ENCODE assay signal across 8 mouse cellular contexts in the genomic region with DNA sequence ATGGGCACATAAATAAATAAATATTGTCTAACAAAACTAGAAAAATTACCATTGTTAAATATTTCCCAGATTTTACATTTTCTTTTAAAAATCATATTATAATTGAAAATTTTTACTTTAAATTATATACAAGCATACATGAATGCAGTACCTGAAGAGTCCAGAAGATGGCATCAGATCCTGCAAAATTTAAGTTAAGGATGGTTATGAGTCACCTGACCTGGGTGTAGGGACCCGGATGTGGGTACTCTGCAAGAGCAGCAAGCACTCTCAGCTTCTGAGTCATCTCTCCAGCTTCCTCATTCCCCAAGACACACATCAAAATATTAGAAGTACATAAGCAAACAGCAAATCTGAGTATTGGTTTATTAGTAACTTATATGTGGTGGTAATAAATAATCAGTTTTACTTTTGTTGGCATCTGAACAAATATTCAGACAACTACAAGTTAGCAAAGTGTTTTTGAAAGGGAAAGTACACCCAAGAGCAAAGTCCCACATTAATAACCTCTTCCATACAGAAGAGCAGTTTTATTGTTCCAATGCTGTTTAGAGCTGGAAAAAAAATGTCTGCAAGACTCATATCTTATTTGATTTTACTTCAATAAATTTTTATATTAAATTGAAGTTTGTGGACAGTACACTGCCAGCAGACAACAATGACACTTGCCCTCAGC. TPM values are rescaled to one million over a fixed set of nuclear protein-coding genes. Genes with fewer than 3 reads are reported as not detected.
DNase-seq lines count a peak whose midpoint lies in the region; ATAC-seq and TF ChIP-seq lines count a peak whose summit lies in the region.

No protein-coding gene starts in this region.

- intact Hi-C loops in heart, adult 2 months (cut with DNase I), result loop anchor here (1.0 to 2.0 kb wide), 3 partner anchors 51 to 393 kb away; a partner anchor contains a TSS
- intact Hi-C loops in heart, postnatal 36 days (cut with DNase I), result loop anchor here (1.0 to 5.0 kb wide), 3 partner anchors 51 to 393 kb away; a partner anchor contains a TSS

- TF ChIP-seq CTCF in heart, adult 2 months (IDR thresholded peaks at IDR 0.05), result peak; percentile 82

- H3K27ac ChIP-seq in heart, adult 2 months, result no peak overlapping the region
- no peak overlapping the region for H3K27ac ChIP-seq in midbrain, embryonic 14.5 days (replicated peaks; ENCODE audit: low read depth, low read length)
- no peak overlapping the region for H3K27ac ChIP-seq in forebrain, embryonic 14.5 days (ENCODE audit: low read depth, low read length)

- ATAC-seq in megakaryocyte progenitor cell, adult 5-6 weeks (replicated peaks; ENCODE audit: poor library complexity), result peak; percentile 92
- ATAC-seq in midbrain, embryonic 14.5 days (ENCODE audit: low FRiP score, low TSS enrichment), result no peak
- ATAC-seq in forebrain, embryonic 14.5 days, result no peak

- WGBS in heart, adult 2 months, result 59% methylated on average over 1 of the region's 1 CpGs
- WGBS in midbrain, embryonic 14.5 days, result 51% methylated on average over 1 of the region's 1 CpGs
- WGBS in forebrain, embryonic 14.5 days, result 66% methylated on average over 1 of the region's 1 CpGs

- no peaks in the 10 kb centered on the region for H3K27me3 ChIP-seq in heart, adult 2 months (ENCODE audit: control insufficient read depth, insufficient read depth, low read length)
- H3K27me3 ChIP-seq in midbrain, embryonic 14.5 days (ENCODE audit: control insufficient read depth, insufficient read depth, low read length), result no peaks in the 10 kb centered on the region
- no peaks in the 10 kb centered on the region for H3K27me3 ChIP-seq in forebrain, embryonic 14.5 days (replicated peaks; ENCODE audit: control insufficient read depth, insufficient read depth, low read length)

- no peak for TF ChIP-seq EP300 in heart, adult 2 months (IDR thresholded peaks at IDR 0.05; ENCODE audit: insufficient read depth, low read depth, low read length)

- no peak overlapping the region for H3K4me2 ChIP-seq in midbrain, embryonic 14.5 days (ENCODE audit: low read length)
- no peak overlapping the region for H3K4me2 ChIP-seq in forebrain, embryonic 14.5 days (ENCODE audit: low read length)

- H3K9me3 ChIP-seq in midbrain, embryonic 14.5 days (ENCODE audit: control insufficient read depth, low read length), result no peaks in the 10 kb centered on the region
- no peaks in the 10 kb centered on the region for H3K9me3 ChIP-seq in forebrain, embryonic 14.5 days (replicated peaks; ENCODE audit: control insufficient read depth, low read length)

- H3K4me1 ChIP-seq in heart, adult 2 months (ENCODE audit: control insufficient read depth, insufficient read depth, low read length), result peaks cover 2% of the 10 kb centered on the region
- H3K4me1 ChIP-seq in midbrain, embryonic 14.5 days (ENCODE audit: control insufficient read depth, insufficient read depth, low read length), result no peaks in the 10 kb centered on the region
- H3K4me1 ChIP-seq in forebrain, embryonic 14.5 days (ENCODE audit: control insufficient read depth, insufficient read depth, low read length), result no peaks in the 10 kb centered on the region

- no peak overlapping the region for H3K4me3 ChIP-seq in heart, adult 2 months
- H3K4me3 ChIP-seq in midbrain, embryonic 14.5 days (replicated peaks; ENCODE audit: low read depth, low read length), result no peak overlapping the region
- no peak overlapping the region for H3K4me3 ChIP-seq in forebrain, embryonic 14.5 days (ENCODE audit: low read depth, low read length)

- DNase-seq in heart, adult 2 months, result no peak
- DNase-seq in heart, postnatal 36 days, result no peak
- DNase-seq in A20 (ENCODE audit: low read depth, low spot score) (peak; percentile 60), adipocyte (ENCODE audit: low spot score) (peak; percentile 32)
- DNase-seq in midbrain, embryonic 14.5 days, result no peak
- no peak for DNase-seq in ovary, postnatal 36 days (ENCODE audit: low spot score)
- no peak for DNase-seq in forebrain, embryonic 14.5 days (ENCODE audit: low spot score)

- H3K36me3 ChIP-seq in heart, adult 2 months (ENCODE audit: control insufficient read depth, insufficient read depth, low read length), result peaks cover 2% of the 10 kb centered on the region
- no peaks in the 10 kb centered on the region for H3K36me3 ChIP-seq in midbrain, embryonic 14.5 days (ENCODE audit: control insufficient read depth, insufficient read depth, low read length)
- H3K36me3 ChIP-seq in forebrain, embryonic 14.5 days (ENCODE audit: control insufficient read depth, insufficient read depth, low read length), result no peaks in the 10 kb centered on the region

- no peaks in the 10 kb centered on the region for H3K79me2 ChIP-seq in heart, adult 2 months (replicated peaks; ENCODE audit: control insufficient read depth, insufficient read depth, low read length)

- TF ChIP-seq POLR2A in heart, adult 2 months (IDR thresholded peaks at IDR 0.05; ENCODE audit: insufficient read depth, low read depth, low read length), result no peak

- H3K9ac ChIP-seq in heart, adult 2 months (ENCODE audit: low read depth, low read length), result no peak overlapping the region
- no peak overlapping the region for H3K9ac ChIP-seq in midbrain, embryonic 14.5 days (replicated peaks; ENCODE audit: low read length)
- H3K9ac ChIP-seq in forebrain, embryonic 14.5 days (ENCODE audit: low read length), result no peak overlapping the region

RNA-seq across cellular contexts. Expression of a gene that starts 51.6 kb away (rescaled TPM):
- total RNA-seq in heart, adult 2 months (2021), result 10 to 100 TPM; 34.3 to 43.6 TPM
- 28.2 and 29.5 TPM in 2 replicates for polyA plus RNA-seq in heart, adult 2 months (2012; rRNA removed)
- total RNA-seq in heart, postnatal 36 days (2021), result 10 to 100 TPM; 35.8 to 41.1 TPM
- total RNA-seq in megakaryocyte progenitor cell, adult 5-6 weeks (2015), result 29.4 and 34.9 TPM in 2 replicates
- 26.2 and 27.1 TPM in 2 replicates for total RNA-seq in megakaryocyte progenitor cell, adult 5-6 weeks (2017)
- 0.72 and 1.1 TPM in 2 replicates for polyA plus RNA-seq in midbrain, embryonic 14.5 days (2014; fragmentation: Nextera tagmentation; extraction: Ambion mirVana)
- 1.1 and 1.4 TPM in 2 replicates for polyA plus RNA-seq in forebrain, embryonic 14.5 days (2014; fragmentation: Nextera tagmentation; extraction: Ambion mirVana)

Comparison
In these comparisons a context has a peak if more than half of its experiments do, and no peak if none do; other contexts are left out.
1. DNase-seq: peak in A20 (single experiment) and adipocyte (single experiment); none in heart, adult 2 months (0 of 2), heart, postnatal 36 days (0 of 2), midbrain, embryonic 14.5 days (single experiment), ovary, postnatal 36 days (single experiment) and forebrain, embryonic 14.5 days (single experiment).